ENCODE assay signal across 13 mouse cellular contexts in genomic region chr13:37598165-37598775, GRCm38 (mm10).
A peak's percentile ranks its signal among the peaks of the same experiment; 100 is the strongest.
DNase-seq lines count a peak whose midpoint lies in the region; ATAC-seq and TF ChIP-seq lines count a peak whose summit lies in the region.
"Had no signal": no experiment of that assay in that cellular context is flagged by ENCODE, and none has a peak within 500 bp of the region (broad histone marks: within the 10 kb centered on the region; RNA-seq: fewer than 3 reads in every experiment).

No protein-coding gene starts in this region.

- DNase-seq in heart, postnatal 0 days (ENCODE audit: low spot score) = no peak
- DNase-seq in heart, postnatal 10 days = no peak
- peak; percentile 58 for DNase-seq in adipocyte (ENCODE audit: low spot score)
- peak; percentile 92 for DNase-seq in kidney, adult 2 months
- peak; percentile 76 to 89 for DNase-seq in kidney, postnatal 25 days
- no peak for DNase-seq in frontal cortex, adult 2 months (ENCODE audit: extremely low spot score in 1 of 2, low spot score in 1 of 2)
- DNase-seq in spleen, postnatal 10 days (ENCODE audit: low spot score in 2 of 2) = no peak
- DNase-seq: cerebellum, adult 18-20 months; lung, postnatal 4 days; midbrain, embryonic 14.5 days had no signal

- no peaks in the 10 kb centered on the region for H3K36me3 ChIP-seq in heart, postnatal 0 days (replicated peaks; ENCODE audit: control insufficient read depth, insufficient read depth, low read length)
- no peaks in the 10 kb centered on the region for H3K36me3 ChIP-seq in kidney, adult 2 months (ENCODE audit: control insufficient read depth, insufficient read depth, low read length)
- H3K36me3 ChIP-seq: embryonic facial prominence, embryonic 12.5 days had no signal

- TF ChIP-seq POLR2A in kidney, adult 2 months (IDR thresholded peaks at IDR 0.05; ENCODE audit: low read depth, low read length) = no peak

- no peak for TF ChIP-seq CTCF in heart, postnatal 0 days (IDR thresholded peaks at IDR 0.05; ENCODE audit: low read depth)
- TF ChIP-seq CTCF in kidney, adult 2 months (conservative IDR thresholded peaks at IDR 0.05; ENCODE audit: insufficient read depth, insufficient read length, low read depth, low read length) = no peak

- intact Hi-C loops in heart, postnatal 10 days (cut with DNase I) = no loop called here

- H3K27me3 ChIP-seq in heart, postnatal 0 days (ENCODE audit: control insufficient read depth, insufficient read depth, low read length) = no peaks in the 10 kb centered on the region
- no peaks in the 10 kb centered on the region for H3K27me3 ChIP-seq in kidney, adult 2 months (replicated peaks; ENCODE audit: control insufficient read depth, insufficient read depth, low read length)
- H3K27me3 ChIP-seq: embryonic facial prominence, embryonic 12.5 days had no signal

- no peaks in the 10 kb centered on the region for H3K9me3 ChIP-seq in heart, postnatal 0 days (replicated peaks; ENCODE audit: control insufficient read depth, low read length)
- H3K9me3 ChIP-seq: embryonic facial prominence, embryonic 12.5 days had no signal

- no peak for TF ChIP-seq EP300 in heart, postnatal 0 days (IDR thresholded peaks at IDR 0.05; ENCODE audit: low read depth)

- H3K27ac ChIP-seq in heart, postnatal 0 days (ENCODE audit: low read depth) = no peak overlapping the region; the same call in 1 of the 2 replicates
- H3K27ac ChIP-seq in kidney, adult 2 months (ENCODE audit: insufficient read depth, low read depth, low read length) = peak overlapping the region; percentile 81
- H3K27ac ChIP-seq: embryonic facial prominence, embryonic 12.5 days; hindbrain, postnatal 0 days; stomach, postnatal 0 days had no signal

- no peak overlapping the region for H3K4me3 ChIP-seq in heart, postnatal 0 days (ENCODE audit: low read depth, low read length)
- no peak overlapping the region for H3K4me3 ChIP-seq in kidney, adult 2 months (ENCODE audit: insufficient read depth, low read depth, low read length)
- H3K4me3 ChIP-seq: embryonic facial prominence, embryonic 12.5 days had no signal

- no peak overlapping the region for H3K4me2 ChIP-seq in heart, postnatal 0 days (ENCODE audit: low read depth, low read length)
- H3K4me2 ChIP-seq: embryonic facial prominence, embryonic 12.5 days had no signal

- ATAC-seq in heart, postnatal 0 days (ENCODE audit: insufficient read depth, low read depth) = peak; percentile 40; the same call in 1 of the 2 replicates
- ATAC-seq: hindbrain, postnatal 0 days had no signal

- H3K4me1 ChIP-seq in heart, postnatal 0 days (ENCODE audit: control insufficient read depth, insufficient read depth) = peaks cover 14% of the 10 kb centered on the region
- H3K4me1 ChIP-seq in kidney, adult 2 months (ENCODE audit: control insufficient read depth, insufficient read depth, low read length) = peaks cover 8% of the 10 kb centered on the region; the same call in 1 of the 2 replicates

- WGBS in heart, postnatal 0 days = 49% methylated on average over 10 of the region's 10 CpGs
- WGBS in kidney, adult 2 months = 65% methylated on average over 10 of the region's 10 CpGs

- H3K9ac ChIP-seq in heart, postnatal 0 days (replicated peaks; ENCODE audit: low read depth, low read length) = no peak overlapping the region
- H3K9ac ChIP-seq: embryonic facial prominence, embryonic 12.5 days had no signal

Comparison
In these comparisons a context has a peak if more than half of its experiments do, and no peak if none do; other contexts are left out.
1. DNase-seq: peak in adipocyte (single experiment), kidney, adult 2 months (single experiment) and kidney, postnatal 25 days (2 of 2); none in heart, postnatal 0 days (single experiment), heart, postnatal 10 days (0 of 2), frontal cortex, adult 2 months (0 of 2) and spleen, postnatal 10 days (0 of 2).